Mouse (Mus musculus) bone marrow, adult 2 months (tissue): ENCODE results near the gene Scyl3.

Experiments used
- CTCF ChIP-seq: fragments of 200-500 bp; IDR thresholded peaks from 2 replicates; pipeline ENCODE4 v1.5.1; 2011; ENCODE audit warnings: low read length, control low read depth; ENCODE audit not compliant: control insufficient read depth, insufficient read depth
- POLR2A ChIP-seq: fragments of 200-500 bp; IDR thresholded peaks from 2 replicates; pipeline ENCODE4 v1.6.1; 2011; ENCODE audit warnings: low read depth, mild to moderate bottlenecking, control low read depth, low read length, borderline replicate concordance; ENCODE audit not compliant: control insufficient read depth

DNA sequence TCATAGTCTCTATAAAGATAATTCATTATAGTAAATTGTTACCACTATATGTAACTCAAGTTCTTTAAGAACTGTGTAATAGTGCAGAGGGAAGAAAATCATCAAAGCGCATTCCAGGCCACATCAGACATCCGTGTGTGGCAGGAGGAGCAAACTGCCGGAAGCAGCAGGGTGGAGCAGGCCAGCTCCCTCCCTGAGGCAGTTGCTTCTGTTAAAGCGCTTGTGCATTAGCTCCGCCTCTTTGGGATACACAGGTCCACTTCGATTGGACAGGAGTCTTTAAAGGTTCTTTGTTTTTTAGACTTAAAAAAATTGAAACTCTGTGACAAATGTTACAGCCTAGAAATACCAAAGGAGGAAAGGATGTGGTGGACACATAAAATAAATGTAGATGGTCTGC, 13.2 kb downstream of the Scyl3 start:
- TF ChIP-seq CTCF: no peak
- TF ChIP-seq POLR2A: no peak
